Mouse (Mus musculus): ENCODE data around the gene Isg15. TPM values are rescaled to one million over a fixed set of nuclear protein-coding genes. Genes with fewer than 3 reads are reported as not detected.

Isg15 gene
- polyA plus RNA-seq, 2 experiments: 1.3 to 5.8 TPM

- no peak for ATAC-seq (ENCODE audit: insufficient read depth)
- H3K4me1 ChIP-seq (replicated peaks; ENCODE audit: control insufficient read depth in 2 of 2, insufficient read depth in 2 of 2, low read length in 1 of 2): peaks cover 26 to 49% of the 10 kb centered on the region in 2 experiments
Observed at GRCm38 (mm10) chr4:156188811-156189323, 11.8 kb downstream of the Isg15 start.

GRCm38 (mm10) chr4:156188162-156188810 is 12.3 kb downstream of the Isg15 start:
- no peaks in the 10 kb centered on the region for H3K36me3 ChIP-seq (replicated peaks; ENCODE audit: control insufficient read depth, insufficient read depth, low read depth)
- DNase-seq (ENCODE audit: low read depth in 3 of 3, low spot score in 3 of 3): no peak
- TF ChIP-seq CTCF (IDR thresholded peaks at IDR 0.05; ENCODE audit: low read depth): no peak
- no peak for TF ChIP-seq EP300 (IDR thresholded peaks at IDR 0.05; ENCODE audit: low read depth)
- H3K4me2 ChIP-seq (ENCODE audit: low read depth): no peak overlapping the region
- H3K9ac ChIP-seq (replicated peaks): no peak overlapping the region
- 53% methylated on average over 5 of the region's 5 CpGs for WGBS (ENCODE audit: insufficient replicate concordance)
- ATAC-seq (ENCODE audit: insufficient read depth): no peak
- no peaks in the 10 kb centered on the region for H3K9me3 ChIP-seq (ENCODE audit: control insufficient read depth, low read length)
- H3K4me1 ChIP-seq (replicated peaks; ENCODE audit: control insufficient read depth in 2 of 2, insufficient read depth in 2 of 2, low read length in 1 of 2): peaks cover 26 to 48% of the 10 kb centered on the region in 2 experiments
- no peak overlapping the region for H3K4me3 ChIP-seq (ENCODE audit: insufficient read depth in 1 of 2, low read depth in 2 of 2, low read length in 2 of 2)
- no peak overlapping the region for H3K27ac ChIP-seq
- no peaks in the 10 kb centered on the region for H3K27me3 ChIP-seq (ENCODE audit: control insufficient read depth, insufficient read depth, low read length)

More at GRCm38 (mm10) chr4:156188811-156189323, 11.8 kb downstream of the Isg15 start:
- no peak overlapping the region for H3K27ac ChIP-seq
- no peak overlapping the region for H3K4me2 ChIP-seq (ENCODE audit: low read depth)
- H3K9me3 ChIP-seq (ENCODE audit: control insufficient read depth, low read length): no peaks in the 10 kb centered on the region
- no peaks in the 10 kb centered on the region for H3K27me3 ChIP-seq (ENCODE audit: control insufficient read depth, insufficient read depth, low read length)
- 49% methylated on average over 6 of the region's 6 CpGs for WGBS (ENCODE audit: insufficient replicate concordance)
- DNase-seq (ENCODE audit: low read depth in 3 of 3, low spot score in 3 of 3): no peak
- H3K36me3 ChIP-seq (replicated peaks; ENCODE audit: control insufficient read depth, insufficient read depth, low read depth): no peaks in the 10 kb centered on the region
- no peak overlapping the region for H3K9ac ChIP-seq (replicated peaks)
- no peak for TF ChIP-seq CTCF (IDR thresholded peaks at IDR 0.05; ENCODE audit: low read depth)
- no peak for TF ChIP-seq EP300 (IDR thresholded peaks at IDR 0.05; ENCODE audit: low read depth)
- no peak overlapping the region for H3K4me3 ChIP-seq (ENCODE audit: insufficient read depth in 1 of 2, low read depth in 2 of 2, low read length in 2 of 2)

- H3K27me3 ChIP-seq (ENCODE audit: control insufficient read depth, insufficient read depth, low read length): no peaks in the 10 kb centered on the region
- H3K9me3 ChIP-seq (ENCODE audit: control insufficient read depth, low read length): no peaks in the 10 kb centered on the region
- no peak for TF ChIP-seq CTCF (IDR thresholded peaks at IDR 0.05; ENCODE audit: low read depth)
- TF ChIP-seq EP300 (IDR thresholded peaks at IDR 0.05; ENCODE audit: low read depth): no peak
- no peak for DNase-seq (ENCODE audit: low read depth in 3 of 3, low spot score in 3 of 3)
- H3K4me1 ChIP-seq (replicated peaks; ENCODE audit: control insufficient read depth in 2 of 2, insufficient read depth in 2 of 2, low read length in 1 of 2): peaks cover 17 to 40% of the 10 kb centered on the region in 2 experiments
- peak overlapping the region; percentile 45 to 48 for H3K4me3 ChIP-seq (ENCODE audit: insufficient read depth in 1 of 2, low read depth in 2 of 2, low read length in 2 of 2)
- WGBS (ENCODE audit: insufficient replicate concordance): 10% methylated on average over 31 of the region's 31 CpGs
- H3K27ac ChIP-seq: no peak overlapping the region
- no peaks in the 10 kb centered on the region for H3K36me3 ChIP-seq (replicated peaks; ENCODE audit: control insufficient read depth, insufficient read depth, low read depth)
- peak overlapping the region; percentile 69 for H3K4me2 ChIP-seq (ENCODE audit: low read depth)
- peak overlapping the region; percentile 50 for H3K9ac ChIP-seq (replicated peaks)
- peak; percentile 44 for ATAC-seq (ENCODE audit: insufficient read depth)
Observed at GRCm38 (mm10) chr4:156185950-156186850, 14.4 kb downstream of the Isg15 start.

GRCm38 (mm10) chr4:156185456-156185949 is 15.1 kb downstream of the Isg15 start:
- Histone ChIP-seq H3K4me3 (ENCODE audit: insufficient read depth in 1 of 2, low read depth in 2 of 2, low read length in 2 of 2) (peak overlapping the region; percentile 45 to 48), H3K36me3 (replicated peaks; ENCODE audit: control insufficient read depth, insufficient read depth, low read depth) (no peaks in the 10 kb centered on the region), H3K9me3 (ENCODE audit: control insufficient read depth, low read length) (no peaks in the 10 kb centered on the region), H3K4me2 (ENCODE audit: low read depth) (peak overlapping the region; percentile 69), H3K27ac (no peak overlapping the region), H3K4me1 (replicated peaks; ENCODE audit: control insufficient read depth in 2 of 2, insufficient read depth in 2 of 2, low read length in 1 of 2) (peaks cover 17 to 40% of the 10 kb centered on the region in 2 experiments), H3K9ac (replicated peaks) (peak overlapping the region; percentile 50), H3K27me3 (ENCODE audit: control insufficient read depth, insufficient read depth, low read length) (no peaks in the 10 kb centered on the region)
- peak; percentile 80 for ATAC-seq (ENCODE audit: insufficient read depth)
- TF ChIP-seq EP300 (IDR thresholded peaks at IDR 0.05; ENCODE audit: low read depth) (peak; percentile 59), CTCF (IDR thresholded peaks at IDR 0.05; ENCODE audit: low read depth) (no peak)
- DNase-seq (ENCODE audit: low read depth in 3 of 3, low spot score in 3 of 3): no peak
- 45% methylated on average over 13 of the region's 13 CpGs for WGBS (ENCODE audit: insufficient replicate concordance)

Data from liver, embryonic 14.5 days (tissue).